8 mouse cellular contexts compared by ENCODE assay signal in the genomic region with DNA sequence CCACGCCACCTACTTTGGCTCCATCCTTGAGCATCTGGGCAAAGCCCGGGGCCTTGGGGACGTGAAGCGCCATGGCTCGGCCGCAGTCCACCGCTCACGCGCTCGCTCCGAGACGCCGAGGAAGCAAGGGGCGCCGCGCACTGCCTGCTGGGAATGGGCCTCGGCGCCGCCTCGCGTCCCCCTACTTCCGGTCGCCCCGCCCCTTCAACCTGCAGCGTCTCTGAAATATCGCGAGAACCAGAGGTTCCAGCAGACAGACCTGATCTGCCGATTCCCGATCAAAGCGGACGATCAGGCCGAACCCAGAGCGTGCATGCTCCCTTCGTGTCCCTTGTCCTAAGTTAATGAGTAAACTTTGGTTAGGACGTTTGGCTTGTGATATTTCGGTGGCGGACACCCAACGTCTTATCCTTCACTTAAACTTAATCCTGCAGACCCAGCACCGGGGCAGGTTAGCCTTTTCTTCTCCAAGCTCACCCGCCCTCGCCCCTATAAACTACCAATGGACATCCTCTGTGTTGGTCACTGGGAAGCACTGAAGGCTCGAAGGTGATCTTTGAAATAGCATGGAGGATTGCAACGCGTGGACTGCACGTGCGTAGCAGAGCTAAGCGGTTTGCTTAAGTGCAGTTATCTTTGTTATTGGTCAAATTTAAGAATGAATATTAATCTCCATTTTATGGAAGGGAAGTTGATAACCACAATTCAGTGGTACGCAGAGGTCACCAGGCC. TPM values are rescaled to one million over a fixed set of nuclear protein-coding genes. Genes with fewer than 3 reads are reported as not detected.
A peak's percentile ranks its signal among the peaks of the same experiment; 100 is the strongest.
DNase-seq lines count a peak whose midpoint lies in the region; ATAC-seq lines count a peak whose summit lies in the region.

A gene (minus strand): TSS at position 158 of the 732 bp plus-strand sequence.

- peak; percentile 97 for DNase-seq in NIH3T3 (ENCODE audit: low read depth)
- DNase-seq in cerebellum, postnatal 10 days, result peak; percentile 98 to 99
- DNase-seq in frontal cortex, postnatal 10 days (ENCODE audit: low spot score in 2 of 2), result peak; percentile 92 to 96
- peak; percentile 91 to 97 for DNase-seq in layer of hippocampus, postnatal 14 days (ENCODE audit: low spot score in 2 of 2)
- DNase-seq in lung, postnatal 14 days, result peak; percentile 98
- peak; percentile 89 for DNase-seq in retina, adult 2 months (ENCODE audit: low read depth, low spot score)
- DNase-seq in thymus, postnatal 36 days, result peak; percentile 96 to 97

- under 1% methylated on average over 48 of the region's 48 CpGs for WGBS in hindbrain, embryonic 12.5 days

- H3K36me3 ChIP-seq in hindbrain, embryonic 12.5 days, result peaks cover 24% of the 10 kb centered on the region

- no peaks in the 10 kb centered on the region for H3K9me3 ChIP-seq in hindbrain, embryonic 12.5 days (replicated peaks)

- peak within 1 kb of the TSS; percentile 71 for H3K4me3 ChIP-seq in hindbrain, embryonic 12.5 days

- peak within 1 kb of the TSS; percentile 94 for H3K9ac ChIP-seq in hindbrain, embryonic 12.5 days

- H3K27ac ChIP-seq in hindbrain, embryonic 12.5 days, result peak within 1 kb of the TSS; percentile 88

- H3K4me2 ChIP-seq in hindbrain, embryonic 12.5 days (replicated peaks), result peak within 1 kb of the TSS; percentile 79

- peak; percentile 96 for ATAC-seq in hindbrain, embryonic 12.5 days (ENCODE audit: low FRiP score)

- peaks cover 19% of the 10 kb centered on the region for H3K4me1 ChIP-seq in hindbrain, embryonic 12.5 days

- no peaks in the 10 kb centered on the region for H3K27me3 ChIP-seq in hindbrain, embryonic 12.5 days

RNA-seq across cellular contexts. Expression of the gene that starts here (rescaled TPM):
- polyA plus RNA-seq in hindbrain, embryonic 12.5 days (2016; fragmentation: Nextera tagmentation; extraction: Ambion mirVana), result 462 and 475 TPM in 2 replicates
- total RNA-seq in layer of hippocampus, postnatal 14 days (2021), result 100 to 1,000 TPM; 171 to 179 TPM

Comparison
In these comparisons a context has a peak if more than half of its experiments do, and no peak if none do; other contexts are left out.
1. Peak in every context shown above with its lines: DNase-seq, ATAC-seq, H3K4me3 ChIP-seq and H3K27ac ChIP-seq.